Mouse (Mus musculus): ENCODE data around the gene Sesn3. TPM values are rescaled to one million over a fixed set of nuclear protein-coding genes. Genes with fewer than 3 reads are reported as not detected.

Gene Sesn3
- 22.5 TPM for polyA plus RNA-seq (2014; fragmentation: Illumina TruSeq; extraction: RNeasy Lipid Tissue Mini Kit (QIAGEN cat#74804); ENCODE audit: low read depth, low replicate concordance)

DNA sequence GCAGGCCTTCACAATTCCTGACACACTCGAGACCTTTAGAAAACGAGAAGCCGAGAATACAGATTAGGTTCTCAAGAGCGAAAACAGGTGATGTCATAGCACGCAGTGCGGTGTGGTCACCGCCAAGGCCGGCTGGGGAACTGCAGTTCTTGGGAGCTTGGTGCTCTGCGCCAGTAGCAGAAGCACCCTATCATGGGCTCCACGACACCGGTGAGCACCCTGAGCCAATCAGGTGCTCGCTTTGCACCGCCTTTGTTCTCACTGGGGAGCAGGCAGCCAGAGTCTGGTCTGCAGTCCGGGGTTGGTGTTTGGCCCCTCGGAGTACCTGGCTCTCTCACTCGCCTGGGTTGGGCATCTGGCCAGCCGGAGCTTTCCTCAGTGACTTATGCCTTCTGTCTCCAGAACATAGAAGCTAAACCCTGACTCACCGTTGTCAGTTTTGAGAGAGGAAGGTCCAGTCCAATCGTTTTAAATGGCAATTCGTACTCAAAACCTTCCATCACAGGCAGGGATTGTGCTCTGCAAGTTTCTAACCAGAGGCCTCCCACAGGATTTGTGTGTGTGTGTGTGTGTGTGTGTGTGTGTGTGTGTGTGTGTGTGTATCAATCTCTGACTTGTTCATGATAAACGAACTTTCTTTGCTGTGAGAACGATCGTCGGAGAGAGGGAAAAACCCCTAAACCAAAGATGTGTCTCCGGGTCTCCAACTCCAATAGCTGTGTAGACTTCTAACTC is at the start of gene Sesn3:
TSS of gene Sesn3 (plus strand) at position 82 of the 735 bp plus-strand sequence.

DNA sequence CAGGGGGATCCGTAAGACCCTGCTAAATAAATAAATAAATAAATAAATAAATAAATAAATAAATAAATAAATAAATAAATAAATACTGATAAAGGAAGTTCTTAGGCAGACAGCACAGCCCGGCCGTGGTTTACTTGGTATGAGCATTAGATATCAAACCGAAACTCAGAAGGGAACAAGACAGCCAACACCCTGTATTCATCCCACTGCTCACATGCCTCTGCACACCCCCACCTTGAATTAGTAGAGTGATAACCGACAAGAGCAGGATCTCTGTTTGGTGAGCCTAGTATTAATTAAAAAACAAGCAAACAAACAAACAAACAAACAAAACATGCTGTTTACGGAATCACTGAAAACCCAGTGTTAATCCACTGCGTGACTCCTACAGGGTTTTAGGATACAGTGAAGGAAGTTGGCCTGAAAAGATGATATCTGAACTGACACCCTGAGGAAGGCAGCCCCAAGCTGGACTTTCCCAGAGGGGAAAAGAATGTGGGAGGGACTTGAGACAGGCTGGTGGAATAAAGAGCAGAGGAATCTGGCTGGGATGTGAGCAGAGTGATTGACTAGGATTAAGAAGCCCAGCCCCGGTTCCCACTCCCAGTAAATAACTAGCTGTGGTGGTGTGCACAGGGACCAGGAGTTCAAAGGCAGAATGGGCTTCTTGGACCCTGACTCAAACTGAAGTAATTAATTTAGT is 106.6 kb downstream of the Sesn3 start, which contains the start of gene Endod1:
TSS of gene Endod1 (minus strand) at position 155 of the 703 bp plus-strand sequence.

Other genes starting within 250 kb of the Sesn3 start
- gene Endod1, start 106.4 kb downstream of the Sesn3 start, polyA plus RNA-seq (2014; fragmentation: Illumina TruSeq; extraction: RNeasy Lipid Tissue Mini Kit (QIAGEN cat#74804); ENCODE audit: low read depth, low replicate concordance) = 2.2 TPM
- gene Kdm4d, start 225.4 kb downstream of the Sesn3 start, polyA plus RNA-seq (2014; fragmentation: Illumina TruSeq; extraction: RNeasy Lipid Tissue Mini Kit (QIAGEN cat#74804); ENCODE audit: low read depth, low replicate concordance) = not detected
- gene Cwc15, start 225.6 kb downstream of the Sesn3 start, polyA plus RNA-seq (2014; fragmentation: Illumina TruSeq; extraction: RNeasy Lipid Tissue Mini Kit (QIAGEN cat#74804); ENCODE audit: low read depth, low replicate concordance) = 135 TPM